Mouse (Mus musculus): ENCODE measurements around the gene Oca2. TPM values are rescaled to one million over a fixed set of nuclear protein-coding genes. Genes with fewer than 3 reads are reported as not detected.

The Oca2 gene
- total RNA-seq, 2 experiments from 2014 or later: 0.53 to 0.72 TPM

- intact Hi-C loops (cut with DNase I): no loop called here
- peak; percentile 44 to 71 for DNase-seq (ENCODE audit: low spot score in 2 of 2)
These were observed 117.2 kb downstream of the Oca2 start for GRCm38 (mm10) chr7:56356658-56357342.

- DNase-seq (ENCODE audit: low spot score in 2 of 2): no peak
- intact Hi-C loops (cut with DNase I): no loop called here
These were observed 142.3 kb downstream of the Oca2 start for GRCm38 (mm10) chr7:56381750-56382421.

- intact Hi-C loops (cut with DNase I): no loop called here
- DNase-seq (ENCODE audit: low spot score in 2 of 2): peak in 1 of 2 experiments; percentile 3
These were observed 143.1 kb downstream of the Oca2 start for GRCm38 (mm10) chr7:56382706-56383105.

- intact Hi-C loops (cut with DNase I): no loop called here
- DNase-seq (ENCODE audit: low spot score in 2 of 2): no peak
These were observed 148.7 kb downstream of the Oca2 start for GRCm38 (mm10) chr7:56388295-56388694.

GRCm38 (mm10) chr7:56418182-56418836 lies 178.7 kb downstream of the Oca2 start:
- intact Hi-C loops (cut with DNase I): no loop called here
- DNase-seq (ENCODE audit: low spot score in 2 of 2): no peak

GRCm38 (mm10) chr7:56419253-56419844 lies 179.8 kb downstream of the Oca2 start:
- DNase-seq (ENCODE audit: low spot score in 2 of 2): peak; percentile 46 to 54
- intact Hi-C loops (cut with DNase I): no loop called here

- intact Hi-C loops (cut with DNase I): no loop called here
These were observed 182.4 kb downstream of the Oca2 start for GRCm38 (mm10) chr7:56421946-56422345.

GRCm38 (mm10) chr7:56423548-56423947 lies 184.0 kb downstream of the Oca2 start:
- intact Hi-C loops (cut with DNase I): no loop called here
- no peak for DNase-seq (ENCODE audit: low spot score in 2 of 2)

More at GRCm38 (mm10) chr7:56421946-56422345, 182.4 kb downstream of the Oca2 start:
- DNase-seq (ENCODE audit: low spot score in 2 of 2): peak; percentile 16 to 52

GRCm38 (mm10) chr7:56460814-56461520 lies 221.4 kb downstream of the Oca2 start:
- DNase-seq (ENCODE audit: low spot score in 2 of 2): peak; percentile 43
- intact Hi-C loops (cut with DNase I): loop anchor here (5.0 kb wide), 1 partner anchor 169 kb away; no protein-coding TSS in a partner anchor

- intact Hi-C loops (cut with DNase I): no loop called here
- no peak for DNase-seq (ENCODE audit: low spot score in 2 of 2)
These were observed 258.7 kb downstream of the Oca2 start for GRCm38 (mm10) chr7:56498242-56498641.

- no peak for DNase-seq (ENCODE audit: low spot score in 2 of 2)
- intact Hi-C loops (cut with DNase I): no loop called here
These were observed 259.8 kb downstream of the Oca2 start for GRCm38 (mm10) chr7:56499319-56499718.

GRCm38 (mm10) chr7:56499767-56500166 lies 260.2 kb downstream of the Oca2 start:
- DNase-seq (ENCODE audit: low spot score in 2 of 2): no peak
- intact Hi-C loops (cut with DNase I): no loop called here

- intact Hi-C loops (cut with DNase I): no loop called here
- peak in 1 of 2 experiments; percentile 6 for DNase-seq (ENCODE audit: low spot score in 2 of 2)
These were observed 260.9 kb downstream of the Oca2 start for GRCm38 (mm10) chr7:56500438-56500837.

GRCm38 (mm10) chr7:56518581-56518980 lies 279.0 kb downstream of the Oca2 start:
- no peak for DNase-seq (ENCODE audit: low spot score in 2 of 2)
- intact Hi-C loops (cut with DNase I): no loop called here

- intact Hi-C loops (cut with DNase I): no loop called here
- DNase-seq (ENCODE audit: low spot score in 2 of 2): no peak
These were observed 280.2 kb downstream of the Oca2 start for GRCm38 (mm10) chr7:56519741-56520140.

GRCm38 (mm10) chr7:56534856-56535255 lies 295.3 kb downstream of the Oca2 start:
- intact Hi-C loops (cut with DNase I): no loop called here
- DNase-seq (ENCODE audit: low spot score in 2 of 2): no peak

GRCm38 (mm10) chr7:56549226-56549625 lies 309.7 kb downstream of the Oca2 start:
- intact Hi-C loops (cut with DNase I): no loop called here
- DNase-seq (ENCODE audit: low spot score in 2 of 2): no peak

- intact Hi-C loops (cut with DNase I): no loop called here
- DNase-seq (ENCODE audit: low spot score in 2 of 2): no peak
These were observed 312.2 kb downstream of the Oca2 start for GRCm38 (mm10) chr7:56551804-56552203.
